Comparison of ENCODE assay signal across 17 mouse cellular contexts in the genomic region with DNA sequence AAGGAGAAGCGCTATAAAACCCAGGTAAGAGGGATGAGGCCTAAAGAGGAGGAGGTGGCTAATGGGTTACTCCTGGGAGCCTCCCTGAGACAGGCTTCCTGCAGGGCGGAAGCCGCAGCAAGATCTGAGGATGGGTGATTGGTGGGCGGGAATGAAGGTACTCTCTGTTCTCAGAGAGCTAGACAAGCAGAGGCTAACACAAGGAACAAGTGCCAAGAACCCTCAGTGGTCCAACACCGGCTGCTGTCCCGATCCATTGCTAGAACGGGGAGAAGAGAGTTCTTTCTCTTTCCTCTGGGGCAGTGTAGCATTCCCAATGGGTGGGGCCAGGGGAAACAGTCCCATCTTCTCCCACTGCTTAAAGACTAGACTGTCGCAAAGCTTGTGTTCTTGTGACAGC. TPM values are rescaled to one million over a fixed set of nuclear protein-coding genes. Genes with fewer than 3 reads are reported as not detected.
"Had no signal": no experiment of that assay in that cellular context is flagged by ENCODE, and none has a peak within 500 bp of the region (broad histone marks: within the 10 kb centered on the region; RNA-seq: fewer than 3 reads in every experiment).

No protein-coding gene starts in this region.

- H3K4me1 ChIP-seq: liver, embryonic 15.5 days; neural tube, embryonic 15.5 days had no signal

- H3K9ac ChIP-seq: liver, embryonic 15.5 days; neural tube, embryonic 15.5 days had no signal

- H3K27ac ChIP-seq: liver, embryonic 15.5 days; midbrain, embryonic 10.5 days; neural tube, embryonic 15.5 days had no signal

- H3K4me3 ChIP-seq: liver, embryonic 15.5 days; midbrain, embryonic 10.5 days; myocyte; neural tube, embryonic 15.5 days had no signal

- DNase-seq: kidney, postnatal 10 days; kidney, postnatal 4 days; lung, adult 2 months; lung, postnatal 36 days; midbrain, embryonic 14.5 days; spleen, adult 18-20 months; thymus, adult 18-20 months; thymus, postnatal 14 days had no signal

- H3K9me3 ChIP-seq: liver, embryonic 15.5 days; midbrain, embryonic 10.5 days; neural tube, embryonic 15.5 days had no signal

- ATAC-seq: lung, postnatal 0 days had no signal

- H3K4me2 ChIP-seq: liver, embryonic 11.5 days; liver, embryonic 15.5 days; neural tube, embryonic 15.5 days had no signal

- H3K36me3 ChIP-seq: liver, embryonic 15.5 days; midbrain, embryonic 10.5 days; neural tube, embryonic 15.5 days had no signal

RNA-seq across cellular contexts. Expression of a gene that starts 25.0 kb away (rescaled TPM):
- total RNA-seq: megakaryocyte progenitor cell, adult 5-6 weeks had no signal
- polyA plus RNA-seq: liver, embryonic 11.5 days; liver, embryonic 15.5 days; lung, postnatal 0 days; midbrain, embryonic 10.5 days; neural tube, embryonic 11.5 days; stomach, embryonic 14.5 days had no signal
